Mouse (Mus musculus): ENCODE measurements around the gene Mtap.

- TF ChIP-seq POLR2A (IDR thresholded peaks at IDR 0.05; ENCODE audit: insufficient read depth, low read depth, low read length), result no peak
- TF ChIP-seq CTCF (IDR thresholded peaks at IDR 0.05), result no peak
Observed at GRCm38 (mm10) chr4:89128937-89129277, 8.0 kb upstream of the Mtap start.
